ENCODE assay signal across 8 mouse cellular contexts in the genomic region with DNA sequence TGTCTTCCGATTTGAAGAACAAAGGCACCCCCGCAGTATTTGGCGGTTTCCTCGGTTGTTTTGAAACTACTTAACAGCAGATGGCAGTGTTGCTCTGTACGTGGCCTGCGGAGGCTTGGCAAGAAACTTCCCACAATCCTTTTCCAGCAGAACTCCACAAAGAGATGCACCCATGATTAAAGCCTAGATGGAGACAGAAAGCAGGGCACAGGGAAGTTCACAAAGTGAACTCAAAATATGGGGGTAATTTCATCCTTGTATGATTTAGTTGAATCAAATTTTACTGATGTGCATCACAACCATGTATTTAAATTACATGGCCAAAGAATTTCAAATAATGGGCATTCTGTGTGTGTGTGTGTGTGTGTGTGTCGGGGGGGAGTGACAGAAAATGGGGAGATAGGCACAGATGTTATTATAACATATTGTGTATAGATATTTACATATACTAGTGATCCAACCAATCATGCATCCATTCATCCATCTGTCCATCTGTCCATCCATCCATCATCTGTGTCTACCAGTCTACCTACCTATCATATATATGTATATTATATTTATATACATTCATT.
A peak's percentile ranks its signal among the peaks of the same experiment; 100 is the strongest.
DNase-seq lines count a peak whose midpoint lies in the region; ATAC-seq and TF ChIP-seq lines count a peak whose summit lies in the region.

No protein-coding gene starts in this region.

- no peak for TF ChIP-seq POLR2A in embryonic fibroblast, embryonic 13.5 days (IDR thresholded peaks at IDR 0.05; ENCODE audit: low read depth, low read length)

- no peak for TF ChIP-seq EP300 in liver, embryonic 14.5 days (IDR thresholded peaks at IDR 0.05; ENCODE audit: low read depth)

- peak; percentile 89 for DNase-seq in brain, adult 2 months (ENCODE audit: low read depth, low spot score)
- DNase-seq in kidney, postnatal 36 days = peak; percentile 36 to 65
- DNase-seq in liver, embryonic 14.5 days (ENCODE audit: low read depth in 3 of 3, low spot score in 3 of 3) = peak in 2 of 3 experiments; percentile 3 to 4
- peak; percentile 42 to 48 for DNase-seq in urinary bladder, postnatal 36 days (ENCODE audit: low spot score in 2 of 2)

- no peaks in the 10 kb centered on the region for H3K4me1 ChIP-seq in E14TG2a.4 (replicated peaks; ENCODE audit: low read depth, low read length)
- no peaks in the 10 kb centered on the region for H3K4me1 ChIP-seq in embryonic fibroblast, embryonic 13.5 days (ENCODE audit: control insufficient read depth, insufficient read depth, low read length)
- no peaks in the 10 kb centered on the region for H3K4me1 ChIP-seq in heart, embryonic 16.5 days (ENCODE audit: control insufficient read depth, insufficient read depth, low read length)
- H3K4me1 ChIP-seq in liver, embryonic 14.5 days (replicated peaks; ENCODE audit: control insufficient read depth in 2 of 2, insufficient read depth in 2 of 2, low read length in 1 of 2) = peaks cover 0 to 2% of the 10 kb centered on the region in 2 experiments; a peak in 1 of 4 replicates
- 0 out of 2 replicates have a peak, but pooled peaks cover 6% of the 10 kb centered on the region for H3K4me1 ChIP-seq in neural tube, embryonic 12.5 days

- no peaks in the 10 kb centered on the region for H3K9me3 ChIP-seq in E14TG2a.4 (ENCODE audit: low read length)
- no peaks in the 10 kb centered on the region for H3K9me3 ChIP-seq in heart, embryonic 16.5 days (replicated peaks; ENCODE audit: control insufficient read depth, low read length)
- H3K9me3 ChIP-seq in liver, embryonic 14.5 days (ENCODE audit: control insufficient read depth, low read length) = no peaks in the 10 kb centered on the region
- no peaks in the 10 kb centered on the region for H3K9me3 ChIP-seq in neural tube, embryonic 12.5 days

- peak overlapping the region; percentile 76 for H3K9ac ChIP-seq in heart, embryonic 16.5 days (ENCODE audit: low read length)
- H3K9ac ChIP-seq in liver, embryonic 14.5 days (replicated peaks) = no peak overlapping the region
- H3K9ac ChIP-seq in neural tube, embryonic 12.5 days = peak overlapping the region; percentile 57

- no peak for ATAC-seq in heart, embryonic 16.5 days (replicated peaks; ENCODE audit: extremely low read depth, insufficient read depth, low FRiP score)
- no peak for ATAC-seq in liver, embryonic 14.5 days (ENCODE audit: insufficient read depth)
- ATAC-seq in neural tube, embryonic 12.5 days (ENCODE audit: low FRiP score, low read depth) = peak; percentile 68

- H3K36me3 ChIP-seq in E14TG2a.4 (ENCODE audit: insufficient read depth, low read length) = no peaks in the 10 kb centered on the region
- no peaks in the 10 kb centered on the region for H3K36me3 ChIP-seq in heart, embryonic 16.5 days (ENCODE audit: control insufficient read depth, insufficient read depth)
- no peaks in the 10 kb centered on the region for H3K36me3 ChIP-seq in liver, embryonic 14.5 days (replicated peaks; ENCODE audit: control insufficient read depth, insufficient read depth, low read depth)
- H3K36me3 ChIP-seq in neural tube, embryonic 12.5 days = no peaks in the 10 kb centered on the region

- H3K27me3 ChIP-seq in E14TG2a.4 (ENCODE audit: insufficient read depth, low read length) = peaks cover 19% of the 10 kb centered on the region
- H3K27me3 ChIP-seq in heart, embryonic 16.5 days (ENCODE audit: control insufficient read depth, insufficient read depth, low read length) = peaks cover 7% of the 10 kb centered on the region
- H3K27me3 ChIP-seq in liver, embryonic 14.5 days (ENCODE audit: control insufficient read depth, insufficient read depth, low read length) = no peaks in the 10 kb centered on the region
- H3K27me3 ChIP-seq in neural tube, embryonic 12.5 days (replicated peaks) = no peaks in the 10 kb centered on the region

- no peak overlapping the region for H3K27ac ChIP-seq in embryonic fibroblast, embryonic 13.5 days (ENCODE audit: insufficient read depth, low read length)
- no peak overlapping the region for H3K27ac ChIP-seq in heart, embryonic 16.5 days (ENCODE audit: low read length)
- no peak overlapping the region for H3K27ac ChIP-seq in liver, embryonic 14.5 days
- H3K27ac ChIP-seq in neural tube, embryonic 12.5 days = no peak overlapping the region

- peak overlapping the region; percentile 99 for H3K4me2 ChIP-seq in heart, embryonic 16.5 days (ENCODE audit: low read depth, low read length)
- peak overlapping the region; percentile 62 for H3K4me2 ChIP-seq in liver, embryonic 14.5 days (ENCODE audit: low read depth)
- peak overlapping the region; percentile 73 for H3K4me2 ChIP-seq in neural tube, embryonic 12.5 days (replicated peaks)

- WGBS in heart, embryonic 16.5 days = 12% methylated on average over 7 of the region's 7 CpGs
- 11% methylated on average over 7 of the region's 7 CpGs for WGBS in liver, embryonic 14.5 days (ENCODE audit: insufficient replicate concordance)
- WGBS in neural tube, embryonic 12.5 days = 16% methylated on average over 7 of the region's 7 CpGs

- no peak overlapping the region for H3K4me3 ChIP-seq in E14TG2a.4 (replicated peaks; ENCODE audit: low read length)
- H3K4me3 ChIP-seq in embryonic fibroblast, embryonic 13.5 days (ENCODE audit: insufficient read depth, low read length) = no peak overlapping the region
- peak overlapping the region; percentile 66 for H3K4me3 ChIP-seq in heart, embryonic 16.5 days (ENCODE audit: low read length)
- peak overlapping the region in 1 of 2 experiments; percentile 33; a peak in 2 of 4 replicates for H3K4me3 ChIP-seq in liver, embryonic 14.5 days (ENCODE audit: insufficient read depth in 1 of 2, low read depth in 2 of 2, low read length in 2 of 2)
- peak overlapping the region; percentile 35 for H3K4me3 ChIP-seq in neural tube, embryonic 12.5 days

- TF ChIP-seq CTCF in E14TG2a.4 (conservative IDR thresholded peaks at IDR 0.05; ENCODE audit: low read length) = peak; percentile 52
- TF ChIP-seq CTCF in embryonic fibroblast, embryonic 13.5 days (IDR thresholded peaks at IDR 0.05; ENCODE audit: borderline replicate concordance, insufficient read depth, low read length) = peak; percentile 52; the same call in 1 of the 2 replicates
- peak; percentile 53 for TF ChIP-seq CTCF in liver, embryonic 14.5 days (IDR thresholded peaks at IDR 0.05; ENCODE audit: low read depth)

Comparison
In these comparisons a context has a peak if more than half of its experiments do, and no peak if none do; other contexts are left out.
1. H3K4me3 ChIP-seq: peak in heart, embryonic 16.5 days (single experiment) and neural tube, embryonic 12.5 days (single experiment); none in E14TG2a.4 (single experiment) and embryonic fibroblast, embryonic 13.5 days (single experiment).
2. DNase-seq: peak in every context shown above with its lines; median percentile 89 in brain, adult 2 months; 50 in kidney, postnatal 36 days; 45 in urinary bladder, postnatal 36 days; 4 in liver, embryonic 14.5 days.
3. Peak in every context shown above with its lines, with median percentiles within 50 percentile points of each other: CTCF ChIP-seq and H3K4me2 ChIP-seq.